Mouse (Mus musculus) MEL (cell line): ENCODE measurements around the gene Kcns3.

Source experiments
- CTCF ChIP-seq, 3 experiments: IDR thresholded peaks in 2 of 3; conservative IDR thresholded peaks in 1 of 3; 2 replicates each; pipeline ENCODE4 v1.5.1; 2011 to 2012; ENCODE audit warnings: low read length in 3 of 3, low read depth in 2 of 3, mild to moderate bottlenecking in 2 of 3, improper control_type of control experiment in 1 of 3, inconsistent platforms in 1 of 3, mixed read lengths in 1 of 3, moderate library complexity in 1 of 3; ENCODE audit not compliant: control insufficient read depth in 1 of 3, insufficient read depth in 1 of 3, poor library complexity in 1 of 3, severe bottlenecking in 1 of 3
- ELF1 ChIP-seq: IDR thresholded peaks from 2 replicates; pipeline ENCODE4 v1.6.1; 2014; ENCODE audit warnings: low read depth, mild to moderate bottlenecking, inconsistent platforms, low read length, improper control_type of control experiment, moderate library complexity
- EP300 ChIP-seq, 2 experiments: IDR thresholded peaks; 2 replicates each; pipeline ENCODE4 v1.6.1; 2011; ENCODE audit warnings: improper control_type of control experiment in 2 of 2, low read length in 2 of 2, low read depth in 1 of 2, mild to moderate bottlenecking in 1 of 2
- HCFC1 ChIP-seq: IDR thresholded peaks from 2 replicates; pipeline ENCODE4 v1.6.1; 2012; ENCODE audit warnings: low read depth, mild to moderate bottlenecking, inconsistent platforms, low read length, improper control_type of control experiment, moderate library complexity
- USF1 ChIP-seq: IDR thresholded peaks from 2 replicates; pipeline ENCODE4 v1.6.1; 2014; ENCODE audit warnings: low read depth, mild to moderate bottlenecking, inconsistent platforms, low read length, improper control_type of control experiment, moderate library complexity
- ZMIZ1 ChIP-seq: IDR thresholded peaks from 2 replicates; pipeline ENCODE4 v1.6.1; 2012; ENCODE audit warnings: low read depth, mild to moderate bottlenecking, inconsistent platforms, low read length, improper control_type of control experiment, moderate library complexity

DNA sequence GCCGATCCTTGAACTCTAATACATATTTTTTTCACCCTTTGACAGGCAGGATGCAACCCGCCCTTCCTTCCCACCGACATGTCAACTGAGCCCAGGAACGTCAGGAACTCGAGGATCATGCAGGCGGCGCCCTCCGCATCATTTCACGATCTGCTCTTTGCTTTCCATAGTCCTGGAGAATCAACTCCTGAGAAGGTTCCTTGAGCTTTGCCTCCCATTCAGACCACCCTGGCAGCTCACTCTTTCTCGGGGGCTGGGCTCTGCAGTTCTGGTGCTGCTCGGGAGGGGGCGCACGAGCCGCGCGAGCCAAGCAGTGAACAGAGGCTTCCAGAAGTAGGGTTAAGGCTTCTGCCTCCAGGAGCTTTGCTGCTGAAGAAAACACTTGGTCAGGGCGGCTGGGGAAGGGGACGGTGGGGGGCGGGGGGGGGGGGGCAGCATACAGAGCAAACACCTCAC lies 45.3 kb upstream of the Kcns3 start:
- TF ChIP-seq EP300 (IDR thresholded peaks at IDR 0.05; ENCODE audit: low read depth in 1 of 2, low read length in 2 of 2) (no peak), ELF1 (no peak), CTCF (IDR thresholded peaks at IDR 0.05 in 2 of 3, conservative IDR thresholded peaks at IDR 0.05 in 1 of 3; ENCODE audit: control insufficient read depth in 1 of 3, insufficient read depth in 1 of 3, low read depth in 2 of 3, low read length in 3 of 3, poor library complexity in 1 of 3, severe bottlenecking in 1 of 3) (peak; percentile 49 to 81 (median 76)), HCFC1 (no peak), ZMIZ1 (no peak), USF1 (no peak)
